Mouse (Mus musculus): ENCODE data around the gene Gm10073.
"Not testable (repeated sequence)": the region's sequence is repeated elsewhere in the genome, so short reads cannot be mapped to it uniquely, and the experiment has no call there.

Gene Gm10073

DNA sequence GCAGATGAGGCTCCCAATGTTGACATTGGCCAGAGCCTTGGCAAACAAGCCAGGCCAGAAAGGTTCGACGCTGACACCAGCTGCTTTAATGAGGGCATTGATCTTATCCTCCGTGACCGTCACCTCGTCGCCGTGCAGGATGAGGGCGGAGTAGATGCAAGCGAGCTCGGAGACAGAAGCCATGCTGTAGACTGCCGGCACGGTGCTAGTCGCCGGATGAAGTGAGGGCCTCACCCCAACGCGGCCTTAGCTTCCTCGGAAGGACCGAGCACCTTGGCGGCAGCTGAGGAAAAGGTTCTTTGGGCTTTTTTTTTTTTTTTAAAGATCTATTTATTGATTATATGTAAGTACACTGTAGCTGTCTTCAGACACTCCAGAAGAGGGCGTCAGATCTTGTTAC is at the start of gene Gm10073:
Gene Gm10073 (minus strand): TSS at position 294 of the 400 bp plus-strand sequence.
- DNase-seq = not testable (repeated sequence)

DNA sequence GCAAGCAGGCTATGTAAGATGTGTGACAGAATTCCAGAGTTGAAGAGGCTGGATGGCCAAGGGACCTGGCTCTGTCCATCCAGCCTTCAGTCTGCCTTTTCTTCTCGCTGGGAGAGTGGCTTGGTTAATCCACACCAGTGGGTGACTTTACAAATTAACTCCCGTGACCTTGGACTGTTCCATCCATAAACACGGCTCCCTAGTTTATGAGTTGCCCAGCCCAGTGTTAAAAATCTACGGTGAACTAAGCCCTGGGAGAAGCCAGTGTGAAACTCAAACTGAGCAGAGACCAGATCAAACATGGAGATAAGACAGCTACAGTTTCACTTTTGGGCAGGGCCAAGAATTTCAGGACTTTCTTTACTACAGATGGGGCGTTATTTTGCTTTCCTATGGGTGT is 49.8 kb upstream of the Gm10073 start:
- no peak for DNase-seq

DNA sequence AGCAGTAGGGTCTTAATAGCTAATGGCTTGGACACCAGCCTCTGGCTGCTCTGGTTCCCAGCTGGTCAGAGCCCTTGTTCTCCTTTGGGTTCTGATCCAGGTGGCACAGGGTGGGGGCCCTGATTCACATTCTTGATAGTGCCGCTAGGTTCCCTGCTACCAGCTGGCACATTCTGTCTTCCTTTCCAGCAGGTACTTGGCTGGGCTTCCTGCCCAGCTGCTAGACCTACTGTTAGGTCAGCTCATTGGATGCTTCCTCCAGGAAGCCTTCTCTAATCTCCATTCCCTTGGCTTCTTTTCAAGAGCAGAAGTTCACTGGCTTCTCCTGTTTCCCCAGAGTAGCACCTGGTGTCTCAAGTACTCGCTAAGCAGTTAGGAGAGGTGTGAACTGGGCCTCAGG is 47.2 kb upstream of the Gm10073 start:
- DNase-seq = peak; percentile 57 to 75

DNA sequence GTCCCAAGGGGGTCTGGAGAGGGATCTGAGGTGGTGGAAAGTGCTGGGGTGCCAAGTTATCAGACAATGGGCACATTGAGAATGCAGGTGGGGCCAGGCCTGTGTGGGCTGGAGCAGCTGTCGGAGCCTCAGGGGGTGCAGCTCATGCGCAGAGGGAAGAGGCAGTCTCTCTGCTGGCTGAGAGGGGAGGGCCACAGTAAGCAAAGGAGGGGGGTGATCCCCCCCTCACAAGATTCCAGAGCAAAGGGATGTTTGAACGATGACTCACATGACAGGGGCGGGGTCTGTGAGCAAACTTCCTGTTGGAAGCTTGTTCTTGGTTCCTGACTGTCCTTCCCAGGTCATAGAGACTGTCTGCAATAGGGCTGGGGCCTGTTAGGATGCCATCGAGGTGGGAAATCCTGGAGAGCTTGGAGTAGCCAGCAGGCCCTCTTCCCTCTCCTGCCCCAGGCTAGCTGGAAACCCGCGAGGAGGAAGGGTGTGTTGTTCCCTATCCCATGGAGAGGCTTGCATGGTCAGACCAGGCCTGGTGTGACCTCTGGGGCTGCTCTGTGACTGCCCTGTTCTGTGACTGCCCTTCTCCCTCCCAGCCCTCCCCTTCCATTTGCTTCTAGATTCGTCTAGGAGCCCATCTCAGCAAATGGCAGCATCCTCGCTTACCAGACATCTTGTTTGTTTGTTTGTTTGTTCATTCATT is 46.4 kb upstream of the Gm10073 start:
- peak; percentile 84 to 89 for DNase-seq

DNA sequence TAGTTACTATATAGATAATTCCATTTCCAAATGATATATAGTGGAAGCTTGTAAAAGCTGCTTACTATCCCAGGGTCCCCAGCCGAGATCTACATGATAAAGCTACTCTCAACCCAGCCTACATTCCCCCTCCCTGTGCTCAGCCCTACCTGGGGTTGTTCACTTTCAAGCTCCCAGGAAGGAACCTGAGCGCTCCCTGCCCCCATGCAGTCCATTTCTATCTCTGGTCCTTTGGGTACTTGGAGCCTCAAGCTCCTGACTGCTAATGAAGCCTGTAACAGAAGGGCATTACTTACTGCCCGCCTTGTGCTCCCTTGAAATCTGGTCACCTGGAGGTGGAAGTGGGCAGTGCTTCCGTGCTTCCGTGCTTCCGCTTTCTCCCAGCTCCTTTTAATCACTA is 45.1 kb upstream of the Gm10073 start:
- DNase-seq = no peak

DNA sequence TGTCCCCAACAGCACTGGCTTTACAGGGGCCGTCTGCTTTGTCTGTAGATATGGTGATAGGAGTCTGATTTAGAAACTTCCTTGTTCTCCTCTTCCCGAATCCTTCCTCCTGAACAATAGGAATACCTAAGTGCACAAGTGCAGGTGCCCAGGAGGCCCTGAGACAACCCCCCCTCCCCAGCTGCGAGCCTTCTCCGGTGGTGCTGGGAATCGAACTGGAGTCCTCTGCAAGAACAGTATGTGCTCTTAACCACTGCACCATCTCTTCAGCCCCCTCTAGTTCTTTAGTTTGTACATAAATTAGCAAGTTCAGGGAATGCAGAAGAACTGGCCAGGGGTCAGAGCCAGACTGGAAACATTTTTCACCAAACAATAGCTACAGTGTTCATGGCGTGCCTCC is 44.6 kb upstream of the Gm10073 start:
- no peak for DNase-seq

DNA sequence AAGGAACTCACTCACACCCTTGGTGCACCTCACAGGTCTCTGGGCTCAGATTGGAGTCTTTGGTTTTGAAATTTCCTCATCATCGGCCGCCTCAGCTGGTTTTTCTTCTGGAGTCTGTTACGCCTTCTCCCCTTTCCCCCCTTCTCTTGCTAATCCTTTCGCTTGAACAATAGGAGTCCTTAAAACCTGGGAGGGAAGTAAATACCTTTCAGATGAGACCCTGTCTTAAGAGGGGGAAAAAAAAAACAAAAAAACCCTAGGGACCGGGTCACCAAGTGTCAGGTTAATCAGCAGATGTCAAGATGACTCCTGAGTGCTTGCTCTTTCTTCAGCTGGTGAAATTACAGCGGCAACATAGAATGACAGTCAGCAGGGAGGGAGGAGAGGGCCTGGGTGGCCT is 43.9 kb upstream of the Gm10073 start:
- no peak for DNase-seq

GRCm38 (mm10) chr8:106616679-106617078 is 43.4 kb upstream of the Gm10073 start:
- no peak for DNase-seq

DNA sequence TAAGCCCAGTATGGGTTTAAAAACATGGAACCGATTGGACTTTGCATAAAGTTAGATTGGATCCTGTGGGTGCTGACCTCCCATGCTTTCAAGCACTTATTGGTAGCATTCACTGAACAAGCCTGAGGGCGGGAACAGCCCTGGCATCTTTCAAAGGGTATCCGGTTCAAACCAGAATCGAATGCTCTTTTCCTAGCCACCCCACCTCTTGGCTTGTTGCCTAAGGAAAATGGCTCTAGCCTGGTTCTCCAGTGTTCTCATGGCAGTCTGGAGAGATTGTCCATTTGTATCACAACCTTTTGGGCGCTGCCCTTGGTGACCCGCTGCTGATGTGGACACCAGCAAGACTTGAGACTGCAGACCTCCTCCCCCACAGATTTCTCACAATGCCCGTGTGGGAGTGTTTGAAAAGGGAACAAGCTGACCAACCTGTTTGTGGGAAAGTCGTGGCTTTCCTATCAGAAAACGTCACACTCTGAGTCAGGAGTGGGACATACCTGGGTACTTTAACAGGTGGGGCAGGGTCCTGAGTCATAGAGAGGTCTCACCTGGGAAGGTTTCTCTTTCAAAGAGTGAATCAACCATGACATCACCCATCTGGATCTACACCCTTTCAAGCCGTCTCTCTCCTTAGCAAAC is 42.5 kb upstream of the Gm10073 start:
- peak; percentile 50 to 79 for DNase-seq

GRCm38 (mm10) chr8:106614704-106615103 is 41.4 kb upstream of the Gm10073 start:
- no peak for DNase-seq

DNA sequence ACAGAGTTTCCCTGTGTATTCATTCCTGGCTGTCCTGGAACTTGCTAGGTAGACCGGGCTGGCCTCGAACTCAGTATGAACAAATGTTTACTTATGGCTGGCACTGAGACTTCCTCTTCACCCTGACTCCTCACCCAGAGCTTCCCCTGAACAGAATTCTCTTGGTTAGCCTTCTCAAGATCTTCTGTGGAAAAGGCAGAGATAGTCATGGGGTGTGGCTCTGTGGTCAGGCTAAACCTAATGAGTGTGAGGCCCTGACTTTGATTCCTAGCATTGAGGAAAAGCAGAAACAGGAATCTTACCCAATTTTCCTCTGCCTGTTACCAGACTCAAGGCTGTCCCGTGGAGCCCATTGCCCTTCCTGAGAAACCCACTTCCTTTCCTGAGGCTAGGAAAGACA is 38.8 kb upstream of the Gm10073 start:
- peak in 1 of 2 experiments; percentile 38 for DNase-seq

- DNase-seq = peak; percentile 76 to 86
Observed at GRCm38 (mm10) chr8:106610958-106611640, 37.8 kb upstream of the Gm10073 start.

DNA sequence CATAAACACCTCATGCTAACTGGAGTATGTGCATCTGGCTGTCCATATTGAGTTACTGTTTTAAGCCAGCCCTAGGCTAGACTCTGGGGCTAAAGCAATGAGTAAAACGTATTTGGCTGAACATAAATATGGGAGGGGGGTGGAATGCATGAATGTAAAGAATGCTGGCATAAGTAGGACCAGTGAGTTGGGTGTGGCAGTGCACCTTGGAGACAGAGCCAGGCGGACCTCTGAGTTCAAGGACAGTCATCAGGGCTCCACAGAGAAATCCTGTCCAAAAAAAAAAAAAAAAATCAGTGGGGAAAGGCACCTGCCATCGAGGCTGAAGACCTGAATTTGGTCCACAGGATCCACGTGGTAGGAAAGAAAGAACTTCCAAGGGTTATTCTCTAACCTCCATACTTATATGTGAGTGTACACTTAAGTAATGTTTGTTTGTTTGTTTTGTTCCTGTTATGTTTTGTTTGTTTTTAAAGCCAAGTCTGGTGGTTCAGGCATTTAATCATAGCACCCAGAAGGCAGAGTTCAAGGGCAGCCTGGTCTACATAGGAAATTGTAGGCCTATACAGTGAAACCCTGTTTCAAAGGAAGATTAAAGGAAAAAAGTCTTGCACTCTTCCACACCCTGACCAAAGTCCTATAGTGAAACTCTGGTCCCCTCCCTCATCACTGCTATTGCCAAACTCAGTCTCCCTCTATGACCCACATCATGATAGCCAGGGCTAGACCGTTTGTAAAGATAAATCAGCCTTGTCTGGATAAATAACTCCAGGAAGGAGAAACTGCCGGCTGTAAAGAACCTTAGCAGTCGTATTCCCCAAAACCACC is 36.0 kb upstream of the Gm10073 start:
- DNase-seq = no peak

DNA sequence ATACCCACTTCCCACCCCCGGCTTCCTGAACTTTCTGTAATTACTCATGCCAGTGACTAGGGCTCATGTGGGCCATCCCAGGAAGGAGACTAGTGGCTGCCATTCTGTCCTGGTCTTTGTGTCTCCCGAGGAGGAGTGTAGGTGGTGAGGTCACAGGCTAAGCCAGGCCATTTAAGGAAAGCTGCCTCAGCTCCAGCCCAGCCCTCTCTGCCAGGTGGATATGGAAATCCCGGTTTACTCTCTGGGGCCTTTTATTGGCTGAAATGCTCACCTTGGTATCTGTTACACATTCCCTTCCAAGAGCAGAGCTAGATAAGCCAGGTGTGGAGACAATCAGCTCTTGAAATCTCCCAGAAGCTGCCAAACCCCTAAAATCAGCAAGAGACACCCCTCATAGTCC is 35.2 kb upstream of the Gm10073 start:
- peak in 1 of 2 experiments; percentile 49 for DNase-seq

DNA sequence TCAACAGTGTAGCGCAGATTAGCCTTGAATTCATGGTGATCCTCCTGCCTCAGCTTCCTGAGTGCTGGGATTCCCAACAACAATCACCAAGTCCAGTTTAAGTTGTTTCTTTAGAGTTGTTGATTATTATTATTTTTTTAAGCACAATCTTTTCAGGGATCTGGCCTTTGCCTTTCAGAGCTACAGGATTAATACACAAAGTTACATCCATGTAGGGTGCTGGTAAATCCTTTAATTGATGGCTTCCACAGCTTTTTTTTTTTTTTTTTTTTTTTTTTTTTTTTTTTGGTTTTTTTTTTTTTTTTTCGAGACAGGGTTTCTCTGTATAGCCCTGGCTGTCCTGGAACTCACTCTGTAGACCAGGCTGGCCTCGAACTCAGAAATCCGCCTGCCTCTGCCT is 34.5 kb upstream of the Gm10073 start:
- DNase-seq = not testable (repeated sequence)

GRCm38 (mm10) chr8:106606601-106607145 is 33.4 kb upstream of the Gm10073 start:
- DNase-seq = no peak

- DNase-seq = no peak
Observed at GRCm38 (mm10) chr8:106606121-106606520, 32.9 kb upstream of the Gm10073 start.

- DNase-seq = no peak
Observed at GRCm38 (mm10) chr8:106605657-106606056, 32.4 kb upstream of the Gm10073 start.

- no peak for DNase-seq
Observed at GRCm38 (mm10) chr8:106603933-106604332, 30.7 kb upstream of the Gm10073 start.

DNA sequence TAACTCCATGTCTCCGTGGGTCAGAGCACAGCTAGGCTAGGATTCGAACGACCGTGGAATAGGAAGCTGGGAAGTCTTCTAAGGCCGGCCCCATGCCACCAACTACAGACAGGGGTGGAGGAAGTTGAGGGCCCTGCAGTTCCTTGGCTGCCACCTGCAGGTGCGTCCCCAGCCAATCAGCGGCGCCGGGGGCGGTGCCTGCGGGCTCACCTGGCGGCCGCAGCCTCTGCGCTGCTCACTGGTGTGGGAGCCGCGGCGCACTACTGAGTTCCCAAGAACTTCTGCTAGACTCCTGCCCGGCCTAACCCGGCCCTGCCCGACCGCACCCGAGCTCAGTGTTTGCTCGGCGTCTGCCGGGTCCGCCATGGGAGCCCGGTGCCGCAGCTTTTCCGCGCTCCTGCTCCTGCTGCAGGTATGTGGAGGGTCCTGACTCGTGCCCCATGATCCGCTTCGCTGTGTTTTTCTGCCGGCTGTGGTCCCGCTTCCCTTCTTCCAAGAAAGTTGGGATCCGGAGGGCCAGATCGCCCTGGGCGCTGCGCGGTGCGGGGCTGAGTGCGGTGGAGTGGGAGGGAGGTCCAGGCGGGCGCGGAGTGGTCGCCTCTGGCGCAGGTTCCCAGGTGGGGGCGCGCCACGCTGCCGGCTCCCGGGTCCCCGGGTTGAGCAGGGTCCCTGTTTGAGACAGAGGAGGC is 30.0 kb upstream of the Gm10073 start, which contains the start of gene Cdh1:
Gene Cdh1 (plus strand): TSS at position 221 of the 689 bp plus-strand sequence.
- peak; percentile 92 to 94 for DNase-seq

- no peak for DNase-seq
Observed at GRCm38 (mm10) chr8:106599265-106599979, 26.2 kb upstream of the Gm10073 start.
